Mouse (Mus musculus): ENCODE measurements around the gene Mill2.

Mill2 gene

GRCm38 (mm10) chr7:18878691-18879090 lies 38.9 kb downstream of the Mill2 start:
- DNase-seq: no peak

DNA sequence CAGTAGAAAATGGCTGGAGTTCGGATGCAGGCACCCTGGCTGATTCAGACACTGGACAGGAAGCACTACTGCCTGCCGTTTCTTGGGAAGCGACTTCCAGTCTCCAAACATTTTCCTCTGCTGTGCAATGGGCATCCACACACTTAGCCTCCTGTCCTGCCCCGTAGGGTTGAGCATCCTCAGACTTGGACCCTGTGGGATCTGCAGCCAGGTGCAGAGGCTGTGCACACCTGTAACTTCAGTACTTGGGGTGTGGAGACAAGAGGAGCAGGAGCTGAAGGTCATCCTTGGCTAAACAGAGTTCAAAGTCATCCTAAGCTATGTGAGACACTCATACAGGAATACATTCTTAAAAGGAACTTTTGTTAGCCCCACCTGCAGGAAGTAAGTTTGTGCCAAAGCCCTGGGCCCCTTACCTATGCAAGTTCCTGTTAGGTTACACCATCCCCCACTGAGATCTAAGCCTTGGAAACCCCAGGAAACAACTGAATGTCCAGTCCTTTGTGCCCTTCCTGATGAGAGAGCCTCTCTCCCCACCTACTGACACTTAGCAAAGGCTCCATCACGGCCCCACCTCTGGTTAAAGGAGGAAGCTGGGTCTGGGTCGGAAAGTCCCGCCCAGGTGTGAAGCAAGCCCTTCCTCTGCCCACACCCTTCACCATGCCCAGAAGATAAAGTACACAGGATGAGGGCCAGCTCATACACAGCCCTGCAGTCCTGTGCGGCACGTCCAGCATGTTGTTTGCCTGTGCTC lies 44.4 kb downstream of the Mill2 start:
- DNase-seq: no peak

DNA sequence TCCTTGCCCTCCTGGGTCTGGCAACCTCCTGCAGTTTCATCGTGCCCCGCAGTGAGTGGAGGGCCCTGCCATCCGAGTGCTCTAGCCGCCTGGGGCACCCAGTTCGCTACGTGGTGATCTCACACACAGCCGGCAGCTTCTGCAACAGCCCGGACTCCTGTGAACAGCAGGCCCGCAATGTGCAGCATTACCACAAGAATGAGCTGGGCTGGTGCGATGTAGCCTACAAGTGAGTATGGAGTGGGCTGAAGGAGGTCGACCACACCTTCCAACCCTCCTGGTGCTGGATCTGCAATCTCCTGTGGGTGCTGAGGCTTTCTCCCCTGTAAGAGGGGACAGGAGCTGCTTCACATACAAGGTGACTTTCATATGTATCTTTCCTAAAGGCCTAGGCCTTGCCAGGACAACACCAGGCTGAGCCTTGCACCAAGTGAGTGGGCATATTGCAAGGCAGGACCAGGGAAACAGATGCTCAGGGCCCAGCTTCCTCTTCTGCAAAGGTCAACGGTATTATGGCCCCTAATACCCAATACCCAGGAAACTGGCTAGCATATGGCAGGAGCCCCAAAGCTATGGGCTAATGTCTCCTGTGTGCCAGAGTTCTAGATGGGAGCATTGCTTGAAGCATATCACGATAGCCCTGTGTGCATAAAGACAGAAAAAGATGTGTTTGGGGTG lies 45.1 kb downstream of the Mill2 start:
- no peak for DNase-seq

DNA sequence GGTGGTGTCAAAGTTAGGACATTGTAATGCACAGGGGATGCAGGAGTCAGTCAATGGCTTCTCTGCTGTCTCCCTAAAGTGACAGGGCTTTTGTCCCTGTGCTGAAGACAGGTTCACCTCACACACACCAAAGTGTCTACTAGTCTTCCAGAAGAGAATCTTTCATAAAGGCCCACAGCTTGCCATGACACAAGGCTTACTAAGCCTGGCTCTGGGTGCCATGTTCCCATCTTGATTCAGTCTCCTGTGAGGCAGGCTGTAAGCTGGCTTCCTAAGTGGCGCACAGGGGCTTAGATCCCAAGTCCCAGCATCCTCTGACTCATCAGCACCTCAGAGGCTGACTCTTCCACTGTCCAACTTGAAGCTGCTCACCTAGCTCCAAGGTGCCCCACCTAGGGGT lies 47.2 kb downstream of the Mill2 start:
- no peak for DNase-seq

DNA sequence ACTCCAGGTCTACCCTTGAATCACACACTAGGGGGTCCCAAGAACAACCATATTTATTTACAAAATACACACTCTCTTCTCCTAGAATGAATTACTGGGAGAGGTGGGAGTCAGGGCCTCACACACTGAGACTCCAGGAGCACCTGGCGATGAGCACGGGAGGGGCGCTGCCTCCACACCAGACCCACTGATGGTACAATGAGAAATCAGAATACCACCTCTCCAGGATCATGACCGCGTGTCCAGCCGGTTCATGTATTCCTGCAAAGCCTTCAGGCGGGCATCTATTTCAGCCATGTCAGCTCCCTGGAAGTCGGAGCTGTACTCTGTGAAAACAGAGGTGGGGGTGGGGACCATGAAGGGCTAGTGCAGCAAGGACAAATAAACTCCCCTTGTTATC lies 51.1 kb downstream of the Mill2 start:
- DNase-seq: no peak

DNA sequence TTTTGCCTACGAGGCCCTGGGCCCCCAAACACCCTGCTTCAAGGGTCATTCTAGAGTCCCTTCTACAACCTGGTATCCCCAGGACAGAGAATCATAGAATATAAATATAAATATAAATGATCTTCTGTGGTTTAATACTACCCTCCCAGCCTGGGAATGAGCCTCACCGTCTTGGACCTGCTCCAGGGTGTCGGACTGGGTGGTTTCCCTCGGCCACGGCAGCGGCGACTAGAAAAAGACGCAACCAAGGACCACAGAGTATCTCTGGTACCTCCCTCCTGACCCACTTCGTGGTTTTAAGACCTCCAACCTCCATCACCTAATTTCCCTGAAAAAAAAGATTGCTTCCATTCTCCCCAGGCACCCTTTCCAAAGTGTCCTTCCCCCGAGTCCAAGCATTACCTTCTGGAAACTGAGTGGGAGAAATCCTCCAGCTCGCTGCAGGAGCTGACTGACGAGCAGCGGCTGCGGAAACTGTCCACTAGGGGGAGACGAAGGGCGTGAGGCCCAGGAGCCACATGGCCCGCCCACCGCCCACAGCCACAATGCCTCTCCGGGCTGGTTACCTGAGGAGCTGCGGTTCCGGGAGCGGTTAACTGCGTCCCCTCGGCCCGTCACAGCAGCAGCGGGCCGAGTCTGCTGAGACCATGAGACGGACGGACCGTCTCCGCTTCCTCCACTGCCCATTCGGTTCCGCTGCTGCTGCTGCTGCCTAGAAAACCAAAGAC lies 52.3 kb downstream of the Mill2 start:
- DNase-seq: peak; percentile 88

DNA sequence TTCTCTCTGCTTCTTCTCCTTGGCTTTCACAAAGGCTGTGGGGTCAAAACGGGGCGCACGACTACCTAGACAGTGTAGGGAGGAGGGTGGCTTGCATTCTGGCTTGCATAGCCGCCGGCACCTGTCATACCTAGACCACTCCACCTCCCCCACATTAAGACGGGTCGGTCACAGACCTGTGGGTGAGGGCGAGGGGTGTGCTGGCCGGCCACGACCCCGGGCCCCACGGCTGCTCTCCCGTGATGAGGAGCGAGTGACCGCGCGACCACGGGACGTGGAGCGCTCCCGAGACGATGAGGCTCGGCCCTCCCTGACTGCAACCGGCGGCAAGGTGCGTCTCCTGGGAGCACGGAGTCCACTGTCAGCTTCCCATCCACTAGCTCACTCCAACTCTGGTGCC lies 53.2 kb downstream of the Mill2 start:
- DNase-seq: no peak

GRCm38 (mm10) chr7:18893651-18894430 lies 54.1 kb downstream of the Mill2 start:
- peak; percentile 66 for DNase-seq

GRCm38 (mm10) chr7:18896536-18896935 lies 56.8 kb downstream of the Mill2 start:
- peak; percentile 64 for DNase-seq

- no peak for DNase-seq
Observed at GRCm38 (mm10) chr7:18900513-18900912, 60.7 kb downstream of the Mill2 start.

- no peak for DNase-seq
Observed at GRCm38 (mm10) chr7:18902486-18902885, 62.7 kb downstream of the Mill2 start.

- DNase-seq: no peak
Observed at GRCm38 (mm10) chr7:18904971-18905370, 65.2 kb downstream of the Mill2 start.

GRCm38 (mm10) chr7:18909797-18910196 lies 70.0 kb downstream of the Mill2 start:
- DNase-seq: no peak

GRCm38 (mm10) chr7:18910241-18910831 lies 70.6 kb downstream of the Mill2 start, which contains the start of gene Ccdc61:
Ccdc61 (minus strand) TSS chr7:18910415.
- DNase-seq: peak; percentile 100
